Mouse (Mus musculus) brain, embryonic 14.5 days (tissue): ENCODE results near the gene Rpl10a.

Experiments
- CTCF ChIP-seq: fragments of 200-500 bp; IDR thresholded peaks from 2 replicates; pipeline ENCODE4 v1.5.1; 2012; ENCODE audit warnings: inconsistent platforms, mild to moderate bottlenecking, moderate library complexity, borderline replicate concordance; ENCODE audit not compliant: insufficient read depth, insufficient read length; ENCODE audit errors: extremely low read depth
- POLR2A ChIP-seq: fragments of 200-500 bp; IDR thresholded peaks from 2 replicates; pipeline ENCODE4 v1.6.1; 2012; ENCODE audit warnings: mild to moderate bottlenecking, inconsistent platforms, borderline replicate concordance; ENCODE audit not compliant: poor library complexity, insufficient read depth, insufficient read length, severe bottlenecking; ENCODE audit errors: extremely low read depth

DNA sequence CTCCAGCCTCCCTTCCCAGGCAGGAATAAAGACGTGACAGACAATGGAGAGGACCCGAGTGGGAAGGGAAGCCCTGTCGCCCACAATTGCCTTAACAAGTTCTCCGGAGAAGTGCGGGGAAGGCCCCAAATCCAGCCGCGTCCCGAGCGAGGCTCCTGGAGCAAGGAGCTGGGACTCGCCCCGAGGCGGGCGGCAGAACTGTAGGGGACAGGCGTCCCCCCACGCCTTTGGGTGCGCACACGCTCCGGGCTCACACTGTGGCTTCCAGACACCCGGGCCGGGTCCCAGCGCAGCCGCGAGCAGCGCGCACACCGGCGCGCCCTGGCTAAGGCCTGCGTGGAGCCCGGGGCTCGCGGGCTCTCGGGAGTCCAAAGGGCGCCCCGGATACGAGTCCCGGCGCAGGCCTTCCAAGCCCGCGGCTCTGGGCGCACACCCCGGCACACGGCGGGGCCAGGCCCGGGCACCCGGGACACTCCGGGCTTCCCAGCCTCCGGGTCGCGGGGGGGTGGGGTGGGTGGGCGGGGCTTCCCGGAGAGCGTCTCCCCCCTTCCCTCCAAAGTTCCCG, 21.7 kb downstream of the Rpl10a start:
- TF ChIP-seq CTCF (no peak), POLR2A (no peak)
